Mouse (Mus musculus) lung, postnatal 36 days (tissue): Measurements from ENCODE around the gene Tmprss13.

Experiments used
- DNase-seq: peaks from one replicate; pipeline ENCODE4 v3.0.0; 2022; ENCODE audit warnings: mixed read lengths

Gene Tmprss13

DNA sequence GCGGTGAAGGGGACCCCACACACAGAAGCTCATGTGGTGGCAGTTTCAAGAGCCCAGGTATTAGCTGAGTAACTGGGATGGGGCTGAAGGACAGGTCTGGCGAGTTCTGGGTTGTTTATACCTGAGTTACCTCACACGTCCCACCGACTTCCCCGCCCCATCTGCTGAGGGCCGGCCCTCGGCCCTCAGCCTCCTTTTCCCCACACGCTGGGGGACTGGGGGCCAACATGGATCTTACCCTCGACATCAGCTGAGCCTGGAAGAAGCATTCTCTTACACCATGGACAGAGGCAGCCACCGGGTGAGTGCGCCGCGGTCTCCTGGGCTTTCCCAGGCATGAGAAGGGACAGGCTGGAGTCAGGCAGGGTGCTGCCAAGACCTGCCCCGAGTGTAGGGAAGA, at the start of gene Tmprss13:
Gene Tmprss13 (plus strand): TSS at position 246 of the 400 bp plus-strand sequence.
- DNase-seq: peak; percentile 27

GRCm38 (mm10) chr9:45272213-45272612, 46.7 kb upstream of the Tmprss13 start:
- peak; percentile 44 for DNase-seq

GRCm38 (mm10) chr9:45274218-45274617, 44.7 kb upstream of the Tmprss13 start:
- DNase-seq: peak; percentile 35

DNA sequence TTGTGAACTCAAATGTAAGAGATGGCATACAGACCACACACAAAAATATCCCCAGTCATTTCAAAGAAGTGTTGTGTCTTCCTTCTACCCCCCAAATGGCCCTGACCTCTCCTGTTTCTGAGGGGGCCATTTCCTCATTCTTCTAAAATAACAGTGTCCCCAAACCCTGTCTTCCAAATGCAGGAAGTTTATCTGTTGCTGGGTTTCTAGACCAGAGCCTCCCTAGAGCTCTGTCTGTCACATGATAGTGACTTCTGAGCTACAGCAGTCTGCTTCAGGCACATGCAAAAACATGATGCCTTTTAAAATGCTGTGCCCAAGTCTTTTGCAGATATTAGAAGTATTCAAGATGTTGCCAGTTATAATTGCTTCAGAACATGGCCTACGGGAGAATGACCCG, 44.3 kb upstream of the Tmprss13 start:
- DNase-seq: peak; percentile 14

- peak; percentile 48 for DNase-seq
Observed at GRCm38 (mm10) chr9:45280059-45280458, 38.8 kb upstream of the Tmprss13 start.

- peak; percentile 18 for DNase-seq
Observed at GRCm38 (mm10) chr9:45280891-45281290, 38.0 kb upstream of the Tmprss13 start.

GRCm38 (mm10) chr9:45282466-45282865, 36.4 kb upstream of the Tmprss13 start:
- peak; percentile 40 for DNase-seq

DNA sequence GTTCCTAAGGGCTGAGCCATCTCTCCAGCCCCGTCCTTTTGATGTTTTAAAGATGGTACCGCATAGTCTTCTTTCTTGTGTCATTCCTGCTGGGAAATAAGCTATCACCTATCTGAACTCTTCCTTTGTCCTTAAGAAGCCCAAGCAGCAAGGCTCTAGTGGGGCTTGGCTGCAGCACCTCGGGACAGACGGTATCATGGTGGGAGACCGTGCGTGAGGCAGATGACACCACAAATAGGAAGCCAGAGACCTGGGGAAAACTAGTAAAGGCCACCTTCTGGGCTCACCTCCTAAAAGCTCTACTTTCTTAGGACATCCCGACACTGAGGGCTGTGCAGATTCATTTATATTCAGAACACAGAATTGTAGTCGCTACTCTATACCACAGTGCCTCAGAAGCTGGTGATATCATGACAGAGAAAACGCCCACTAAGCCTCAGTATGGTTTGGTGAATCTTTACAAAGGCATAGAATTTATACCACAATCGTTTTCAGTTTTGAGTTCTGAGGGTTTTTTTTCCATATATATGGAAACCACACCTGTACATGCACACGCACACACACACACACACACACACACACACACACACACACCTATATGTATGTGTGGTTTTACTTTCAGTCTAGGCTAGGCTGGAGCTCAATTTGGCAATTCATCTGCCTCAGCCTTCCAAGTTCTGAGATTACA, 27.3 kb upstream of the Tmprss13 start:
- DNase-seq: no peak

- peak; percentile 43 for DNase-seq
Observed at GRCm38 (mm10) chr9:45294210-45295011, 24.5 kb upstream of the Tmprss13 start.

DNA sequence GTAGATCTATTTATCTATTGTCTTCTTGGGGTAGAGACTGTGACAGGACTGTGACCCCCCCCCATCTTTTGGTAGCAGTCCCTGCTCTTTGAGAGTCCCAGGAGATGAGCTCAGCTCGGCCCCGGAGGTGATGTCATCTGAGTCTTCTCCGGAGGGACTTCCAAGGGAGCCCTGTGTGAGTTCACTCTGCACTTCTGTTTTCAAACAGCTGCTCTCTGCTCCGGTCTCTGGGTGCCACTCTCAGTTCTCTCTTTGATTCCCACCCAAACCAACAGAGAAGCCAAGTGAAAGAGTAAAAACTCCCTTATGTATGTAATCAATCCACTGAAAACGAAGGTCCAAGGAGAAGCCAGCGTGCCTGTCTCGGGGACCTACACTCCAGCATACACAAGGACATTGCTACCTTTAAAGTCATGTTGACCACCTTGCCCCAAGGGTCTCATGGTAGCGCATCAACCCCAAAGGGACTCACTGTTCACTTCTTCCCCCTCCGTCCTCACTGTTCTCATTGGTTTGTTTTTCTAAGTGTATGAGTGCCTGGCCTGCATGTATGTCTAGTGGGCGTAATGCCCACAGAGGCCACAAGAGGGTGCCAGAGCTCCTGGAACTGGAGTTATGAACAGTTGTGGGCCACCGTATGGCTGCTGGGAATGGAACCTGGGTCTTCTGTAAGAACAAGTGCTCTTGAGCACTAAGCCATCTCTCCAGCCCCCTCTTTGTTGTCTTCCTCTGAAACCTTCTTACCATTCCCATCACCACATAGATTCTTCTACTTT, 19.5 kb upstream of the Tmprss13 start:
- peak; percentile 73 for DNase-seq

GRCm38 (mm10) chr9:45300422-45301104, 18.3 kb upstream of the Tmprss13 start:
- peak; percentile 96 for DNase-seq

DNA sequence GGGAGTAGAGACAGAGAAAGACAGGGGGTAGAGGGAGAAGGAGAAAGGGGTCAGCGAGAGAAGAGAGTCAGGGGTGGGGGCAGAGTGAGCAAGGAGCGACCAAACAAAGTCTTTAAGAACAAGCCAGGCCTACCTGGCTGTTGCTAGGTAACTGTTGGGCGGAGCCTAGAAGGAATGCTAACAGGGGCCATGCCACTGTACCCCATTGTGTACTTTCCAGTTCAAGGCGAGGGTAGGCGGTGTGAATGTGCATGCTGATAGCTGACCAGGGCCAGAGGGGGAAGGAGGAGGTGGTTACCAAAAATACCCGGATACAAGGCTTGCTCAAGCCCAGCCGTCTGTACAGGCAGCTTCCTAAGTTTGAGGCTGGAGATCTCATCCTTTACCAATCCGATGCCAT, 17.1 kb upstream of the Tmprss13 start:
- no peak for DNase-seq

GRCm38 (mm10) chr9:45306746-45307410, 12.0 kb upstream of the Tmprss13 start:
- no peak for DNase-seq

GRCm38 (mm10) chr9:45308521-45308920, 10.4 kb upstream of the Tmprss13 start:
- DNase-seq: no peak

GRCm38 (mm10) chr9:45311858-45312257, 7.0 kb upstream of the Tmprss13 start:
- no peak for DNase-seq

GRCm38 (mm10) chr9:45313913-45314312, 5.0 kb upstream of the Tmprss13 start:
- DNase-seq: no peak

DNA sequence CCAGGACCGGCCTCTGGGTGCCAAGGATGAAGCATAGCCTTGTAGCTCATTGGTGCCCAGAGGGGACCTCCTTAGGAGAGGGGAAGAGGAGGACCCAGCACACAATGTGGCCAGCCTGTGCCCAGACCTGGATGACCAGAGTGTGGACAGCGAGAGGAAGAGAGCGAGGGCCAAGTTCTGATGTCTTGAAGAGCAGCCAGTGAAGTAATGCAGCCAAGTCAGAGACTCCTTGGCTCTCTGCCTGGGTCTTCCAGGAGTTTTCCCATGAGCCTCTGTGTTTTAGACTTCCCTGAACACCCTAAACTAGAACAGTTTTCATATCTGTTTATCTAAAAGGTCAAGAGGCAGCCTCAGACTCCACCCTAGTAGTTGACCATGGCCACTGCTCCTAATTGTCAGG, 1.3 kb upstream of the Tmprss13 start:
- DNase-seq: peak; percentile 66

- peak; percentile 17 for DNase-seq
Observed at GRCm38 (mm10) chr9:45321465-45321864, 2.6 kb downstream of the Tmprss13 start.

DNA sequence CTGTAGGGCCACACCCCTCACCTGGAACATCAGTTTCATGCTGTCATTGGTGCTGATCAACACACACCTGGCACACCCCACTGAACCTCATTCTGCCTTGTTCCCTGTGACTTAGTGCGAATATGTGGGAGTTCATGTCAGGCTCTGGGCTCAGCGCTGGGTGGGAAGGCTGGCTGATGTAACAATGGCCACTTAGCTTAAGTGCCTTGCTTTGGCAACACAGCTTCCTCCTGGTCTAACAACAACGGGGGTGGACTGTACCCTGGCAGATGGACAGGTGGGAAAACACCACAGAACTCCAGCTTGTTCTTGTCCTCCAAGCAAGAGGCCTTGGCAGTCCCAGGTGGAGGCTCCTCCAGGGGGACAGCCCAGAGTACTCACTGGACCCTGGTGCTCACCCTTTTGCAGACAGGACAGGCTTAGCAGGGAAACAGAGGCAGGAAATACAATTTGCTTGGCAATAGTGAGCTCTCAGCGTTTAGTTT, 3.1 kb downstream of the Tmprss13 start:
- DNase-seq: peak; percentile 61

- no peak for DNase-seq
Observed at GRCm38 (mm10) chr9:45326390-45326789, 7.5 kb downstream of the Tmprss13 start.

- no peak for DNase-seq
Observed at GRCm38 (mm10) chr9:45328263-45328662, 9.4 kb downstream of the Tmprss13 start.

DNA sequence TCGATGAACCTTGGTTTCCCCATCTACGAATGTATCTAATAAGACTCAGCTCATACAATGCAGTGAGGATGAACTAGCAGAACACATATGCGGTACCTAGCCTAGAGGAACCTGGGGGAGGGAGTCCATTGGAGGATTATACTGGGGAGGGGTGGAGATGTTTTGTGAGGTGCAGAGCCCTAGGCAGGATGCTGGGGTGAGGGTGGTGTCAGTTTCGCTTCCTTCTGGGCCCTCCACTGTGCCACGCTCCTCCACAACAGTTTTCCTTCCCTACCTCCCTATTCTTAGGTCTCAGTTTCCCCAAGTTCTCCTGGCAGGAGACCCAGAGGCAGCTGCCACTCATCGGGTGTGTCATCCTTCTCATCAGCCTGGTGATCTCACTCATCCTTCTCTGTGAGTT, 10.7 kb downstream of the Tmprss13 start:
- DNase-seq: no peak
